Mouse (Mus musculus): ENCODE results near the gene Flcn.

DNA sequence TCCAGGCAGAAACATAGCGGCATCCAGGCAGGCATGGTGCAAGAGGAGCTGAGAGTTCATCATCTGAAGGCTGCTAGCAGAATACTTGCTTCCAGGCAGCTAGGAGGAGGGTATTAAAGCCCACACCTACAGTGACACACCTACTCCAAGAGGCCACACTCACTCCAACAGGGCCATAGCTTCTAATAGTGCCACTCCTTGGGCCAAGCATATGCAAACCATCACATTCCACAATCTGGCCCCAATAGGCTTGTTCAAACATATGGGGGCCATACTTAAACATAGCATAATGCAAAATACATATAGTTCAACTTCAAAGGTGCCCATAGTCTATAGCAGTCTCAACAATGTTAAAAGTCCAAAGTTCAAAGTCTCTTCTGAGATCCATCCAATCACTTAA is 20.5 kb downstream of the Flcn start:
- TF ChIP-seq POLR2A (IDR thresholded peaks at IDR 0.05; ENCODE audit: control insufficient read depth, extremely low read depth, insufficient read depth, low read length, poor library complexity) (no peak), CTCF (IDR thresholded peaks at IDR 0.05; ENCODE audit: borderline replicate concordance, control insufficient read depth, extremely low read depth, insufficient read depth, low read length, poor library complexity) (no peak)

Measured in thymus, adult 2 months (tissue).